Mouse (Mus musculus) neural tube, embryonic 12.5 days (tissue): ENCODE results near the gene Slco1b2. TPM values are rescaled to one million over a fixed set of nuclear protein-coding genes. Genes with fewer than 3 reads are reported as not detected.
"Not testable (repeated sequence)": the region's sequence is repeated elsewhere in the genome, so short reads cannot be mapped to it uniquely, and the experiment has no call there.

ENCODE experiments used
- ATAC-seq: fragments of 200-750 bp; cut with Nextera tagmentation; 2 replicates; pipeline ENCODE4 v1.8.0; 2017; ENCODE audit warnings: low read depth, mild to moderate bottlenecking, moderate TSS enrichment, moderate library complexity; ENCODE audit not compliant: low FRiP score
- H3K27ac ChIP-seq: fragments of 300-500 bp; sonication (generic); 2 replicates; pipeline ENCODE4 v1.5.1; 2016
- H3K27me3 ChIP-seq: fragments of 300-500 bp; sonication (generic); replicated peaks from 2 replicates; pipeline ENCODE4 v1.6.1; 2016; ENCODE audit warnings: mild to moderate bottlenecking
- H3K36me3 ChIP-seq: fragments of 300-500 bp; sonication (generic); 2 replicates; pipeline ENCODE4 v1.6.1; 2016; ENCODE audit warnings: mild to moderate bottlenecking
- H3K4me1 ChIP-seq: fragments of 300-500 bp; sonication (generic); 2 replicates; pipeline ENCODE4 v1.6.1; 2016
- H3K4me2 ChIP-seq: fragments of 300-500 bp; sonication (generic); replicated peaks from 2 replicates; pipeline ENCODE4 v1.6.1; 2016; ENCODE audit warnings: mild to moderate bottlenecking
- H3K4me3 ChIP-seq: fragments of 300-500 bp; sonication (generic); 2 replicates; pipeline ENCODE4 v1.5.1; 2016
- H3K9ac ChIP-seq: fragments of 300-500 bp; sonication (generic); 2 replicates; pipeline ENCODE4 v1.6.1; 2016; ENCODE audit warnings: mild to moderate bottlenecking
- H3K9me3 ChIP-seq: fragments of 300-500 bp; sonication (generic); 2 replicates; pipeline ENCODE4 v1.6.1; 2016; ENCODE audit warnings: mild to moderate bottlenecking
- WGBS: fragments of 180-500 bp; shearing (Covaris S2); methylation state at CpG from one replicate; pipeline ENCODE4 v1.1.7; 2016; 5-methylcytosine and 5-hydroxymethylcytosine counted together
- polyA plus RNA-seq: library from polyadenylated mRNA; unstranded; fragments of >200 nt; fragmentation: Nextera tagmentation; extraction: Ambion mirVana; gene quantifications from 2 replicates; pipeline ENCODE4 v1.2.1, GENCODE M21; 2016

The Slco1b2 gene
- not detected in 2 replicates for polyA plus RNA-seq

DNA sequence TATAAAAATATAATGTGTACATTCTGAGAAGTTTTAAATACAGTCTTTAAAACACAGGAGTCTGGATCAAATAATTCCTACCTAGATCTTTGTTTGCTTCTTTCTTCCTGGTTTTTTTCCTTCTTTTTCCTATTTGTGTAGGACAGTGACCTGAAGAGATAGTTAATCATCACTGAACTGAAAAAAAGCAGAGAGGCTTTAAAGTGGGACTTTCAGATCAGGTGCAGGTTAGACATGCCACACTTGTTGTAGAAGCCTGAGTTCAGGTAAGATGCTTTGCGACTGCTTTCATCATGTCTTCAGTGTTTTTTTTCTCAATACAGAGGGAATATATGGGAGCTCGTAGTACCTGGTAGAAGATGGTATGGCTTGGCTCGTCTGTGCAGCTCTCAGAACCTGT, at the start of gene Slco1b2:
Gene Slco1b2, plus strand, starts transcription at position 228 of the 400 bp plus-strand sequence.
- Histone ChIP-seq H3K4me3 (no peak within 1 kb of the TSS), H3K9me3 (no peaks in the 10 kb centered on the region), H3K36me3 (no peaks in the 10 kb centered on the region), H3K27me3 (no peaks in the 10 kb centered on the region), H3K9ac (no peak within 1 kb of the TSS), H3K27ac (no peak within 1 kb of the TSS), H3K4me2 (no peak within 1 kb of the TSS), H3K4me1 (no peaks in the 10 kb centered on the region)
- no peak for ATAC-seq
- WGBS: 89% methylated on average over 3 of the region's 3 CpGs

DNA sequence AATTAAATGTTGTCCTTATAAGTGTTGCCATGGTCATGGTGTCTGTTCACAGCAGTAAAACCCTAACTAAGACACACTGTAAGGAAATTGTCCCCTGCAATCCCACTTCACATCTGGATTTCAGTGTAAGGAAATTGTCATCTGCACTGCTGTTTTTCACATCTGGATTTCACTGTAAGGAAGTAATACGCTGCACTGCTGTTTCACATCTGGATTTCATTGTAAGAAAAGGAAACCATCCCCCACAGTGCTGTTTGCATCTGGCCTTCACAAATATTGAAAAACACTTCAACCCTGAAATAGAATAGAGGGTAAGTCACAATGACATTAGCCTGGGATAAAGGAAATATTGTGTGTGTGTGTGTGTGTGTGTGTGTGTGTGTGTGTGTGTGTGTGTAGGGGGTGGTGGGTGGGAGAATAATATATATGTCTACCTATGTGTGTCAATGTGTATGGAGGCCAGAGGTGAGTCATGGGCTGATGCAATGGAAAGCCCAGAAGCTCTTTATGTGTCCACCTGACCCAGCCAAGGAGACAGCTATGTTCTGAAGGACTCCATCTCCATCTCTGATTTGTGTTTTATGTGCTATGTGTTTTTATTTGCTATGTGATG, 44.4 kb upstream of the Slco1b2 start:
- WGBS: 77% methylated on average over 1 of the region's 1 CpGs
- Histone ChIP-seq H3K9ac (no peak overlapping the region), H3K36me3 (no peaks in the 10 kb centered on the region), H3K27me3 (no peaks in the 10 kb centered on the region), H3K4me2 (no peak overlapping the region), H3K27ac (no peak overlapping the region), H3K9me3 (no peaks in the 10 kb centered on the region), H3K4me1 (no peaks in the 10 kb centered on the region), H3K4me3 (no peak overlapping the region)
- no peak for ATAC-seq

- ATAC-seq: no peak
- WGBS: 16% methylated on average over 1 of the region's 1 CpGs
- Histone ChIP-seq H3K36me3 (no peaks in the 10 kb centered on the region), H3K9ac (no peak overlapping the region), H3K4me1 (no peaks in the 10 kb centered on the region), H3K27me3 (no peaks in the 10 kb centered on the region), H3K9me3 (no peaks in the 10 kb centered on the region), H3K27ac (no peak overlapping the region), H3K4me2 (no peak overlapping the region), H3K4me3 (no peak overlapping the region)
These were observed 39.3 kb upstream of the Slco1b2 start for GRCm38 (mm10) chr6:141590002-141590401.

- not testable (repeated sequence) for H3K4me3 ChIP-seq, ATAC-seq, H3K4me1 ChIP-seq, H3K27me3 ChIP-seq, H3K36me3 ChIP-seq, H3K4me2 ChIP-seq, H3K27ac ChIP-seq, H3K9me3 ChIP-seq, H3K9ac ChIP-seq
- WGBS: 6% methylated on average over 4 of the region's 4 CpGs
These were observed 38.6 kb upstream of the Slco1b2 start for GRCm38 (mm10) chr6:141590598-141591200.

- H3K4me1 ChIP-seq: no peaks in the 10 kb centered on the region
- H3K9me3 ChIP-seq: peaks cover 9% of the 10 kb centered on the region; the same call in 1 of the 2 replicates
- H3K4me2 ChIP-seq: no peak overlapping the region
- ATAC-seq: no peak
- no peak overlapping the region for H3K9ac ChIP-seq
- 88% methylated on average over 2 of the region's 2 CpGs for WGBS
- no peak overlapping the region for H3K4me3 ChIP-seq
- H3K27ac ChIP-seq: no peak overlapping the region
- no peaks in the 10 kb centered on the region for H3K36me3 ChIP-seq
- no peaks in the 10 kb centered on the region for H3K27me3 ChIP-seq
These were observed 33.2 kb upstream of the Slco1b2 start for GRCm38 (mm10) chr6:141596081-141596480.

- Histone ChIP-seq H3K4me2 (no peak overlapping the region), H3K4me3 (no peak overlapping the region), H3K27ac (no peak overlapping the region), H3K4me1 (no peaks in the 10 kb centered on the region), H3K36me3 (no peaks in the 10 kb centered on the region), H3K9ac (no peak overlapping the region), H3K9me3 (peaks cover 9% of the 10 kb centered on the region; the same call in 1 of the 2 replicates), H3K27me3 (no peaks in the 10 kb centered on the region)
- 95% methylated on average over 2 of the region's 2 CpGs for WGBS
- ATAC-seq: no peak
These were observed 32.3 kb upstream of the Slco1b2 start for GRCm38 (mm10) chr6:141597037-141597436.

DNA sequence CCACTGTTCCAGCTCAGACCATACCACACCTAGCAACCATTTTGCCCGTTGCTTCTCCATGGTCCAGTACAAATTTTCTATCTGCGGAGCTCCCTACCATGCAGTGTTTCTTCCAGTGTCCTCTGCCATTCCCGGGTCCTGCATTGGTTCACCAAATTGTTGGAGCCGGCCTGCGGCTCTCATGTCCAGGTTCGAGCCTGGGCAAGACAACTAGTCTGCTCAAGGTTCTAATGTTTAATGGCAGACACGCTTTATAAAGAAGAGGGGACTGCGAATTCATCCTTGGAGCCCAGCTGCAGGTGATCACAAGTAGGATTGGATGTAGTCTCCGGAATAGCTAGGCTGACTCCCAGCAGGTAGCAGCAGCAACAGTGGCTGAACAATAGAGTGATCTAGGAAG, 28.4 kb upstream of the Slco1b2 start:
- H3K27ac ChIP-seq: no peak overlapping the region
- H3K4me3 ChIP-seq: no peak overlapping the region
- H3K4me1 ChIP-seq: no peaks in the 10 kb centered on the region
- no peaks in the 10 kb centered on the region for H3K27me3 ChIP-seq
- no peak for ATAC-seq
- H3K36me3 ChIP-seq: no peaks in the 10 kb centered on the region
- 71% methylated on average over 9 of the region's 9 CpGs for WGBS
- no peak overlapping the region for H3K9ac ChIP-seq
- peaks cover 9% of the 10 kb centered on the region; the same call in 1 of the 2 replicates for H3K9me3 ChIP-seq
- H3K4me2 ChIP-seq: no peak overlapping the region

- H3K4me2 ChIP-seq: no peak overlapping the region
- H3K4me1 ChIP-seq: no peaks in the 10 kb centered on the region
- H3K27me3 ChIP-seq: no peaks in the 10 kb centered on the region
- WGBS: 79% methylated on average over 2 of the region's 2 CpGs
- H3K9ac ChIP-seq: no peak overlapping the region
- no peaks in the 10 kb centered on the region for H3K9me3 ChIP-seq
- H3K27ac ChIP-seq: no peak overlapping the region
- H3K4me3 ChIP-seq: no peak overlapping the region
- no peaks in the 10 kb centered on the region for H3K36me3 ChIP-seq
- no peak for ATAC-seq
These were observed 18.5 kb upstream of the Slco1b2 start for GRCm38 (mm10) chr6:141610702-141611260.

DNA sequence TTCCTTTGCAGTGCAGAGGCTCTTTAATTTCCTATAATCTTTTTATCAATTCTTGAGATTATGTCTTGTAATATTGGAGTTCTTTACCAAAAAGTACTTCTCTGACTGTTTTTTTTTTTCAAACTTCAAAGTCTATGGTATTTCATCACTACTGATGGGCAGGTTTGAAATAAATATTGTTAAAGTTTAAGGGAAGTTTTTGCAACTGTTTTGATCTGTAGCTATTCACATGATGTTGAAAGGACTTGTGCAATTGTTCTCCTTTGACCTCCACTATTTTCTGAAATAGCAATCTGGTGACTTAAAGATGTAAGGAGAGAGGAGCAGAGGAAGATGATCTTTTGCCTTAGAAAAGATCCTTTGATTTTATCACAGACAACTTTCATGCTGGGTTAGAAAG, 15.3 kb upstream of the Slco1b2 start:
- H3K27ac ChIP-seq: no peak overlapping the region
- H3K4me3 ChIP-seq: no peak overlapping the region
- H3K27me3 ChIP-seq: no peaks in the 10 kb centered on the region
- H3K4me1 ChIP-seq: no peaks in the 10 kb centered on the region
- no peak for ATAC-seq
- H3K9ac ChIP-seq: no peak overlapping the region
- H3K9me3 ChIP-seq: no peaks in the 10 kb centered on the region
- H3K4me2 ChIP-seq: no peak overlapping the region
- no peaks in the 10 kb centered on the region for H3K36me3 ChIP-seq

DNA sequence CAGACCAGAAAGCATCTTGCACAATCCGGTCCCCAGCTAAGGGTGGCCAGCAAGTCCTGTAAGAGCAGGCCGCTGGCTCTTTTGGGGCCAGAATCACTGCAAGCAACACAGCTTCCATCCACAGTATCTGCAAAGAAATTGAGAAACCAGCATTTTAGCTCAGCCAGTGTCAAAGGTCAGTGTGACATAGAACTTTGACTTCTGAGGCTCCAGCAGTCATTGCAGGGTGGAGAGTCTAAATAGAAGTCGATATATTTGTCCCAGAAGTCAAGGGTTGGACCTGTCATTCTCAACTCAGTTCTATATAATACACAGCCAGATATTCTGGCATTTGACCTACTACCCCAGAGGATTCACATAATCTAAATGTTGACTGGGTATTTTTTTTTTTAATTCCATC, 14.0 kb upstream of the Slco1b2 start:
- ATAC-seq: no peak
- no peak overlapping the region for H3K9ac ChIP-seq
- H3K27ac ChIP-seq: no peak overlapping the region
- H3K36me3 ChIP-seq: no peaks in the 10 kb centered on the region
- no peaks in the 10 kb centered on the region for H3K4me1 ChIP-seq
- WGBS: 90% methylated on average over 3 of the region's 3 CpGs
- no peaks in the 10 kb centered on the region for H3K27me3 ChIP-seq
- H3K4me3 ChIP-seq: no peak overlapping the region
- no peak overlapping the region for H3K4me2 ChIP-seq
- no peaks in the 10 kb centered on the region for H3K9me3 ChIP-seq

DNA sequence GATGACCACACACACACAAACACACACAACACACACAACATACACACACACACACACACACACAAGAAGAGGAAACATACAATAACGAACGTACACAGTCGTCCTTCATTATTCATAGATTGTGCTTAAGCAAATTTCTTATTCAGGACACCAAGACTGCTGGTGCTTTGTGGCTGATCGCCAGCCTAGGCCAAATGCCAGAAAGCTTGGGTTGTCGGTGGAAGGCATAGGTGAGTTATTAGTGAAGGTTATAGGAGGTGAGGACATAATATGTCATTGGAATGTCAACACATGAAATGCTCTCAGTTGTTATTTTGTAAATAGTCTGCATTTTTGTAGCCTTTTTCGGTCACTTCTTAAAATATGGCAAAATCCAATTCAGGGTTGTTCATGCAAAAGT, 3.6 kb downstream of the Slco1b2 start:
- no peaks in the 10 kb centered on the region for H3K27me3 ChIP-seq
- H3K4me3 ChIP-seq: no peak overlapping the region
- H3K4me1 ChIP-seq: no peaks in the 10 kb centered on the region
- ATAC-seq: no peak
- H3K27ac ChIP-seq: no peak overlapping the region
- H3K4me2 ChIP-seq: no peak overlapping the region
- no peaks in the 10 kb centered on the region for H3K9me3 ChIP-seq
- 88% methylated on average over 6 of the region's 6 CpGs for WGBS
- no peaks in the 10 kb centered on the region for H3K36me3 ChIP-seq
- no peak overlapping the region for H3K9ac ChIP-seq

GRCm38 (mm10) chr6:141635250-141635649, 5.9 kb downstream of the Slco1b2 start:
- 72% methylated on average over 2 of the region's 2 CpGs for WGBS
- Histone ChIP-seq H3K4me3 (no peak overlapping the region), H3K27ac (no peak overlapping the region), H3K9me3 (no peaks in the 10 kb centered on the region), H3K27me3 (no peaks in the 10 kb centered on the region), H3K9ac (no peak overlapping the region), H3K4me2 (no peak overlapping the region), H3K36me3 (no peaks in the 10 kb centered on the region), H3K4me1 (no peaks in the 10 kb centered on the region)
- ATAC-seq: no peak

- Histone ChIP-seq H3K4me3 (no peak overlapping the region), H3K4me1 (no peaks in the 10 kb centered on the region), H3K4me2 (no peak overlapping the region), H3K9ac (no peak overlapping the region), H3K27ac (no peak overlapping the region), H3K9me3 (no peaks in the 10 kb centered on the region), H3K36me3 (no peaks in the 10 kb centered on the region), H3K27me3 (no peaks in the 10 kb centered on the region)
- no peak for ATAC-seq
- WGBS: 68% methylated on average over 1 of the region's 1 CpGs
These were observed 11.3 kb downstream of the Slco1b2 start for GRCm38 (mm10) chr6:141640639-141641038.
